Mouse (Mus musculus) neural tube, embryonic 11.5 days (tissue): ENCODE results near the gene Vps4a. TPM values are rescaled to one million over a fixed set of nuclear protein-coding genes. Genes with fewer than 3 reads are reported as not detected.
"Not testable (repeated sequence)": the region's sequence is repeated elsewhere in the genome, so short reads cannot be mapped to it uniquely, and the experiment has no call there.

Experiments used
- ATAC-seq: fragments of 200-750 bp; cut with Nextera tagmentation; 2 replicates; pipeline ENCODE4 v1.8.0; 2017; ENCODE audit warnings: moderate number of reproducible peaks, mild to moderate bottlenecking, moderate TSS enrichment, moderate library complexity; ENCODE audit not compliant: insufficient read depth, low FRiP score, low TSS enrichment
- DNase-seq: peaks from one replicate; pipeline ENCODE4 v3.0.0-alpha.2; 2015; ENCODE audit warnings: low spot score
- H3K27ac ChIP-seq: fragments of 300-500 bp; sonication (generic); 2 replicates; pipeline ENCODE4 v1.5.1; 2014; ENCODE audit warnings: low read depth, mild to moderate bottlenecking, low read length
- H3K27me3 ChIP-seq: fragments of 300-500 bp; sonication (generic); 2 replicates; pipeline ENCODE4 v1.6.1; 2014; ENCODE audit warnings: mild to moderate bottlenecking, low read length, mixed read lengths; ENCODE audit not compliant: control insufficient read depth, insufficient read depth
- H3K36me3 ChIP-seq: fragments of 300-500 bp; sonication (generic); 2 replicates; pipeline ENCODE4 v1.6.1; 2014; ENCODE audit warnings: mild to moderate bottlenecking, low read length, moderate library complexity, mixed read lengths; ENCODE audit not compliant: control insufficient read depth, insufficient read depth
- H3K4me1 ChIP-seq: fragments of 300-500 bp; sonication (generic); 2 replicates; pipeline ENCODE4 v1.6.1; 2014; ENCODE audit warnings: low read length, mixed read lengths; ENCODE audit not compliant: control insufficient read depth, insufficient read depth
- H3K4me2 ChIP-seq: fragments of 300-500 bp; sonication (generic); 2 replicates; pipeline ENCODE4 v1.6.1; 2014; ENCODE audit warnings: low read depth, mild to moderate bottlenecking, moderate library complexity
- H3K4me3 ChIP-seq: fragments of 300-500 bp; sonication (generic); 2 replicates; pipeline ENCODE4 v1.5.1; 2014; ENCODE audit warnings: low read depth, low read length
- H3K9ac ChIP-seq: fragments of 300-500 bp; sonication (generic); 2 replicates; pipeline ENCODE4 v1.6.1; 2014; ENCODE audit warnings: mild to moderate bottlenecking, low read length
- H3K9me3 ChIP-seq: fragments of 300-500 bp; sonication (generic); 2 replicates; pipeline ENCODE4 v1.6.1; 2016; ENCODE audit warnings: low read length; ENCODE audit not compliant: control insufficient read depth
- WGBS: fragments of 180-500 bp; shearing (Covaris S2); extraction: QIAGEN DNeasy Blood & Tissue Kit; methylation state at CpG from one replicate; pipeline ENCODE4 v1.1.7; 2014; 5-methylcytosine and 5-hydroxymethylcytosine counted together
- polyA plus RNA-seq: library from polyadenylated mRNA; unstranded; fragments of >200 nt; fragmentation: Nextera tagmentation; extraction: Ambion mirVana; gene quantifications from 2 replicates; pipeline ENCODE4 v1.2.1, GENCODE M21; 2014

Vps4a gene
- 100 and 105 TPM in 2 replicates for polyA plus RNA-seq

DNA sequence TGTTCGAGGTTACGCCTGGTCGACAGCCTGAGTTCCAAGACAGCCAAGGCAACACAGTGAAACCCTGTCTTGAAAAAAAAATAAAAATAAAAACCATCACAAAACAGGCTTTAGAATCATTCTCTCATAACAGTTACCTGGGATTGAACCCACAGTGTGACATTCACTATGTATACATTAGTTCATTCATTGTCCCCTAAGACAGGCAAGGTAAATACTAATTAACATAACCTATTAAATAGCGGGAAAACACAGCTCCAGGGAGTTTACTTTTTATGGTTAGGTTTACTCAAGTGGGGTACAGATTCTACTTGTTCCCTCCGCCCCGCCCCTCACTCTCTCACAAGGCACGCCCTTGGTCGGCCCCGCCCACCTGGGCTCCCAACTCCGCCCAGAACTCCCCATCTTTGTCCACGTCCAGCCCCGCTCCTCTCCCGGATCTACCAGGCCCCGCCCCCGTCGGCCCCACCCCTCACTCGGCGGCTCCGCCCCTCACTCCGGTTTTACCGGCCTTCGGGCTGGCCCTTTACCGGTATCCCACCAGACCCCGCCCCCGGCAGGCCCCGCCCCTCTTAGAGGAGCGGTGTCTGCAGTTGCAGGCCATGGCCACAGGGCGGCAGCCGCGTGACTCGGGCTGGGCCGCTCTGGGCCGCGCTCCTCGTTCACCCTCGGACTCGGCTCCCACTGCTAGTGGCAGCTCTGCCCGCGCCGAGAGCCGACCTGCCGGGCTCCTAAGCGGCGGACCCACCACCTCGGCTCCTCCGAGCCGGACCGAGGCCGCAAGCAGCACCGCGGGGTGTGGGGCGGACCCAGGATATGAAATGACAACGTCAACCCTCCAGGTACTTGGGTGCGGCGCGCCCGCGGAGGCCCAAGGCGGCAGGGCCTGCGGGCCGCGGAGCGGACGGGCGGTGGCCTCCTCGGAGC is at the start of gene Vps4a:
TSS of gene Vps4a (plus strand) at position 573 of the 927 bp plus-strand sequence.
- H3K9ac ChIP-seq, result peak within 1 kb of the TSS; percentile 94
- no peaks in the 10 kb centered on the region for H3K27me3 ChIP-seq
- H3K27ac ChIP-seq, result peak within 1 kb of the TSS; percentile 53
- peak within 1 kb of the TSS; percentile 94 for H3K4me3 ChIP-seq
- peak; percentile 97 for ATAC-seq
- H3K4me1 ChIP-seq, result peaks cover 8% of the 10 kb centered on the region
- H3K36me3 ChIP-seq, result no peaks in the 10 kb centered on the region
- DNase-seq, result peak; percentile 96
- H3K9me3 ChIP-seq, result no peaks in the 10 kb centered on the region
- H3K4me2 ChIP-seq, result peak within 1 kb of the TSS; percentile 78
- 4% methylated on average over 63 of the region's 66 CpGs for WGBS

DNA sequence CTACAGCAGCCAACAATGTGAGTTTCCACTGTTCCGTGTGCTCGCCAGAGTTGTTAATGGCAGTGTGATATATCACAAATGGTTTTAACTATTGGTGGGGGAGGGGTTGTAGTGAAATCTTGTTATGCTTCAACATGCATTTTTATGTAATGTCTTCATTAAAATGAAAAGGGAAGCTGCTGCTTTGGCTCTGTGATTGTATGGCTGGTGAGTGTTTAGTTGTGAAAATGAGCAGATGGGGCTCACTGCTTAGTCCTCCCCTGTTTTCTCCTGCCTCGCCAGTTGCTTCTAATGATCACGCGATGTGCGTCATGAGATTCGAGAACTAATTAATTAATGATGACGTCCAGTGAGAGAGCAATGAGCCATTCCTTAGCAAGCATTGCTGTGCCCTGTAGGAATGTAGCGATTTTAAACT is 45.6 kb upstream of the Vps4a start:
- DNase-seq (no peak), ATAC-seq (no peak)
- Histone ChIP-seq H3K4me2 (no peak overlapping the region), H3K9ac (no peak overlapping the region), H3K9me3 (no peaks in the 10 kb centered on the region), H3K4me1 (no peaks in the 10 kb centered on the region), H3K4me3 (no peak overlapping the region), H3K27me3 (no peaks in the 10 kb centered on the region), H3K36me3 (no peaks in the 10 kb centered on the region), H3K27ac (no peak overlapping the region)
- WGBS, result 82% methylated on average over 9 of the region's 9 CpGs

- no peak overlapping the region for H3K4me2 ChIP-seq
- ATAC-seq, result no peak
- no peaks in the 10 kb centered on the region for H3K4me1 ChIP-seq
- H3K4me3 ChIP-seq, result no peak overlapping the region
- H3K36me3 ChIP-seq, result no peaks in the 10 kb centered on the region
- H3K9me3 ChIP-seq, result no peaks in the 10 kb centered on the region
- no peaks in the 10 kb centered on the region for H3K27me3 ChIP-seq
- no peak for DNase-seq
- H3K9ac ChIP-seq, result no peak overlapping the region
- H3K27ac ChIP-seq, result no peak overlapping the region
Observed at GRCm38 (mm10) chr8:106985951-106986350, 45.1 kb upstream of the Vps4a start.

GRCm38 (mm10) chr8:106987557-106987956 is 43.5 kb upstream of the Vps4a start:
- Histone ChIP-seq H3K36me3 (no peaks in the 10 kb centered on the region), H3K27me3 (no peaks in the 10 kb centered on the region), H3K4me1 (no peaks in the 10 kb centered on the region), H3K9me3 (no peaks in the 10 kb centered on the region), H3K9ac (no peak overlapping the region), H3K4me2 (no peak overlapping the region), H3K4me3 (no peak overlapping the region), H3K27ac (no peak overlapping the region)
- no peak for ATAC-seq
- DNase-seq, result no peak

DNA sequence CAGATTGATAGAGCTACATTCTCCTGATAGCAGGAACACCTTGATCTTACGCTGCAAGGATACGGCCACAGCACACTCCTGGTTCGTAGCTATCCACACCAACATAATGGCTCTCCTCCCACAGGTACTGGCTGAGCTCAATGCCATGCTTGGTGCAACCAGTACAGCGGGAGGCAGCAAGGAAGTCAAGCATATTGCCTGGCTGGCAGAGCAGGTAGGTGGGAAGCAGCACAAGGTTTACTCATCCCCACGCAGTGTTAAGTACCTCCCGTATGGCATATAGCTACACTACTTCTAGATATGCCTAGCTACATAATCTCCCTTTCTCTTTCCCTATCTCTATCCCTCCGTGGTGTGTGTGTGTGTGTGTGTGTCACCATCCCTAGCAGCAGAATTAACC is 39.6 kb upstream of the Vps4a start:
- DNase-seq (no peak), ATAC-seq (no peak)
- Histone ChIP-seq H3K9me3 (no peaks in the 10 kb centered on the region), H3K9ac (no peak overlapping the region), H3K27me3 (no peaks in the 10 kb centered on the region), H3K36me3 (no peaks in the 10 kb centered on the region), H3K4me1 (no peaks in the 10 kb centered on the region), H3K4me3 (no peak overlapping the region), H3K27ac (no peak overlapping the region), H3K4me2 (no peak overlapping the region)
- 92% methylated on average over 7 of the region's 7 CpGs for WGBS

GRCm38 (mm10) chr8:106996339-106996738 is 34.7 kb upstream of the Vps4a start:
- not testable (repeated sequence) for H3K9me3 ChIP-seq, H3K27me3 ChIP-seq, H3K9ac ChIP-seq, H3K4me3 ChIP-seq, ATAC-seq, H3K27ac ChIP-seq, H3K4me2 ChIP-seq, H3K4me1 ChIP-seq, H3K36me3 ChIP-seq, DNase-seq
- 92% methylated on average over 4 of the region's 4 CpGs for WGBS

DNA sequence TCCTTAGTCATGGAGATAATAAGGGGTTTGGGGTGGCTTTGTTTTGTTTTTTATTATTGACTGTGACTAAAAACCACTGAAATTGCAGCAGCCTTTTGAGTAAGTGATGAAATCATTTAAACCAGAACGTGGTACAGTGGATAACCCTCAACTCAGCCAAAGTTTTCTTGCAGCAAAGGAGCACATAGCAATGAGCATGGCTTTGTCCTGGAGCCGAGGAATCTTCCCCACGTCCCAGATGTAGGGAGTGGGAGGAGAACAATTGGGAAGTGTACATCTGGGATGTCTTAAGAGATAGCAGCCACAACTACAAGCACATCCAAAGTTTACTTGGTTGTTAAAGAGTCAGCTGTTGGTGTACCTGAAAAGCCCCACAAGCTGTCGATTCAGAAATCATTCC is 33.6 kb upstream of the Vps4a start:
- Histone ChIP-seq H3K4me3 (no peak overlapping the region), H3K9me3 (no peaks in the 10 kb centered on the region)
- no peak for ATAC-seq

GRCm38 (mm10) chr8:106999068-106999467 is 32.0 kb upstream of the Vps4a start:
- Histone ChIP-seq H3K27me3 (no peaks in the 10 kb centered on the region), H3K9ac (no peak overlapping the region), H3K4me1 (no peaks in the 10 kb centered on the region), H3K27ac (no peak overlapping the region), H3K36me3 (no peaks in the 10 kb centered on the region), H3K9me3 (no peaks in the 10 kb centered on the region), H3K4me2 (no peak overlapping the region), H3K4me3 (no peak overlapping the region)
- 93% methylated on average over 1 of the region's 1 CpGs for WGBS
- DNase-seq (no peak), ATAC-seq (no peak)

More for the DNA sequence above, 33.6 kb upstream of the Vps4a start:
- no peaks in the 10 kb centered on the region for H3K4me1 ChIP-seq
- H3K27ac ChIP-seq, result no peak overlapping the region
- no peaks in the 10 kb centered on the region for H3K36me3 ChIP-seq
- no peak for DNase-seq
- no peak overlapping the region for H3K9ac ChIP-seq
- 86% methylated on average over 4 of the region's 4 CpGs for WGBS
- no peaks in the 10 kb centered on the region for H3K27me3 ChIP-seq
- H3K4me2 ChIP-seq, result no peak overlapping the region

DNA sequence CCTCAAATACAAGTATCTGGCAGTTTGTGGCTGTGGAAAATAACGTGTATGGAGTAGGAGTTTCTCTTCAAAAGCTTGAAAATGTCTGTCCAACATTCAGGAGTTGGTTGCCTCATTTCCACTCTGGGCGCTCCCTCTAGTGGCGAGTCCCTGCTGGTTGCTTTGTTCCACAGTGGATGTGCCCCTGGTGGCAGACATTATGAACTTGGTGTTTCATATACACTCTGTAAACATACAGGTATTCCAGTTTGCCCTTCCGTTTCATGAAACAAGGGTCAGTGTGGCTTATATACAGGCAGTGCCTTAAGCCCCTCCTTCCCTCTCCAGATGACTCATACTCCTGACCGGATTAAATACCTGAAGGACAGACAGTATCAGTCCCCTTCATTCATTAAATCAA is 28.5 kb upstream of the Vps4a start:
- H3K27ac ChIP-seq, result no peak overlapping the region
- H3K4me2 ChIP-seq, result no peak overlapping the region
- no peak overlapping the region for H3K9ac ChIP-seq
- no peak overlapping the region for H3K4me3 ChIP-seq
- H3K27me3 ChIP-seq, result no peaks in the 10 kb centered on the region
- H3K4me1 ChIP-seq, result no peaks in the 10 kb centered on the region
- no peak for ATAC-seq
- DNase-seq, result peak; percentile 82
- H3K36me3 ChIP-seq, result no peaks in the 10 kb centered on the region
- 46% methylated on average over 5 of the region's 5 CpGs for WGBS
- no peaks in the 10 kb centered on the region for H3K9me3 ChIP-seq
